Mouse (Mus musculus) brain, embryonic 18.5 days (tissue): ENCODE measurements around the gene Zbtb9.
"Not testable (repeated sequence)": the region's sequence is repeated elsewhere in the genome, so short reads cannot be mapped to it uniquely, and the experiment has no call there.

Source experiments
- DNase-seq: peaks from one replicate; pipeline ENCODE4 v3.0.0-alpha.2; 2012; ENCODE audit warnings: low read depth, low spot score

Gene Zbtb9

GRCm38 (mm10) chr17:26971247-26971905 lies 1.6 kb upstream of the Zbtb9 start:
- DNase-seq: no peak

DNA sequence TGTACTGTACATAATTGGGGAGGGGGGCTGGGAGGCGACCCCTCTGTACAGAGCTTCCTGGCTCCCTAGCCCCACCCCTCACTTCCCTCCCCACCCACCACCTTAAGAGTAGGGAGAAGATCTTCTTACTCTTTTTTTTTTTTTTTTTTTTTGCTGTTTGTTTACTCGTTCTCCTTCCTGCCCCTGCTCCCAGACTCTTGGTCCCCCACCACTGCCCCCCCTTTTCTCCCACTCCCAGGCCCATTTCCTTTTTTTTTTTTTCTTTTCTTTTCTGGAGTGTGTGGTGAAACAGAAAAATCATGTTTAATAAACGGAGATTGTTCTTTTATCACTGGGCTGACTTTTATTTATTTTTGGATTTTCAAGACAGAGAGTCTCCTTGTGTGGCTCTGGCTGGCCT lies 860 bp upstream of the Zbtb9 start:
- no peak for DNase-seq

GRCm38 (mm10) chr17:26974547-26974946 lies 1.6 kb downstream of the Zbtb9 start:
- DNase-seq: no peak

GRCm38 (mm10) chr17:26975415-26975814 lies 2.4 kb downstream of the Zbtb9 start:
- DNase-seq: no peak

GRCm38 (mm10) chr17:26977354-26977753 lies 4.4 kb downstream of the Zbtb9 start:
- not testable (repeated sequence) for DNase-seq

DNA sequence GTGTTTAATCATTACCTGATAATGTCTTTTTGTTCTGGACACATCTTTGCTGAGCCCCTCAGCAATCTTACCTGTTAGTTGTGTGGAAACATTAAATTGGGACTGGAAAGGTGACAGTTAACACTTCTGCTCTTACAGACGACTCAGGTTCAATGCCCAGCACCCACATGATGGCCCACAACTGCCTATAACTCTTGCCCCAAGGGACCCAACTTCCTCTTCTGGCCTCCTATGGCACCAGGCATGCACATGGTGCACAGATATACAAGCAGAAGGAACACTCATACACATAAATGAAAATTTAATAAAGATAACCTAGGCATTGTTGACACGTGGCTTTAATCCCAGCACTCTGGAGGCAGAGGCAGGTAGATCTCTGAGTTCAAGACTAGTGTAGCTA lies 6.5 kb downstream of the Zbtb9 start:
- DNase-seq: no peak

- no peak for DNase-seq
Measured at GRCm38 (mm10) chr17:26981050-26981449, 8.1 kb downstream of the Zbtb9 start.

DNA sequence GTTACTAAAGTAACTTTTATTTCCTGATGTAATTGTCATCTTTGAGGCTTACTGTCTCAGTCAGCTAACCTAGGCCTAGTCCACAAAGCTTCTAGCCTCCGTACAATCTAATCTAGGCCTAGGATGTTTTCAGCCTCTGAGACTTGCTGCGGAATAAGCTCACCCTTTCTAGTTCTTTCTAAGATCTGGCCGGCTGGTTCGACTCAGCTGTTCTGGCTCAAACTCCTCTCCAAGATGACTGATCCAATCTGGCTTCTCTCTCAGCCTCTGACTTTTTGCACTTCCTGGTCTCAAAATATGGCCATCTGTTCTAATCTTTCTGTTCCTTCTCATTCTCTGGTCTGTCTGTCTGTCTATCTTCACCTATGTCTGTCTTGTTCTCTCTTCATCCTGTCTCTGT lies 10.4 kb downstream of the Zbtb9 start:
- DNase-seq: no peak

DNA sequence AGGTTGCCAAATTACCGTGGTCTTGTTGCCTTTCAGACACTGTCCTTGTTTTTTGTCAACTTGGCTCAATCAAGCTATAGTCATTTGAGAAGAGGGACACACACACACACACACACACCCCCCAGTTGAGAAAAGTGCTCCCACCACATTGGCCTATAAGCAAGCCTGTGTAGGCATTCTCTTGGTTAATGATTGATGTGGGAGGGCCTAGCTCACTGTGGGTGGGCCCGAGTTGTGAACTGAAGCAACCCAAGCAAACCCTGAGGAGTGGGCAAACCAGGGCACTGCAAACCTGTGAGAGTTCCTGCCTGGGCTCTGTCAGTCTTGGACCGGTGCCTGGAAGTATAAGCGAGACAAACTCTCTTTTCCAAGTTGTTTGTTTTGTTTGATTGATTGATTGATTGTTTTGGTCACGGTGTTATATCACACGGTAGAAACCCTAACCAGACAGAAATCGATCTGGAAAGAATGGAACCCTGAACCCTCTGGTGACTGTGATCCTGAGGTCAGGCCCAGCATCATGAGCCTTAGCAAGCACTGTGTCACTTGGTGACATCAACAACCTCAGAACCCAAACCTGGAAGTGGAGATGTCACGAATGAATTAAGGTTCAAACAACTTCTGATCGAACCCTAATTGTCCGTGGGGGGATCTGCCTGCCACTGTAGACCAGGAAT lies 12.7 kb downstream of the Zbtb9 start:
- no peak for DNase-seq

GRCm38 (mm10) chr17:26990521-26990920 lies 17.6 kb downstream of the Zbtb9 start:
- no peak for DNase-seq

- DNase-seq: no peak
Measured at GRCm38 (mm10) chr17:26994410-26994809, 21.4 kb downstream of the Zbtb9 start.

- no peak for DNase-seq
Measured at GRCm38 (mm10) chr17:26995006-26995405, 22.0 kb downstream of the Zbtb9 start.

- DNase-seq: no peak
Measured at GRCm38 (mm10) chr17:26995562-26995961, 22.6 kb downstream of the Zbtb9 start.

- DNase-seq: no peak
Measured at GRCm38 (mm10) chr17:26997661-26998060, 24.7 kb downstream of the Zbtb9 start.

GRCm38 (mm10) chr17:26998283-26998682 lies 25.3 kb downstream of the Zbtb9 start:
- no peak for DNase-seq

- no peak for DNase-seq
Measured at GRCm38 (mm10) chr17:26999996-27000395, 27.0 kb downstream of the Zbtb9 start.

DNA sequence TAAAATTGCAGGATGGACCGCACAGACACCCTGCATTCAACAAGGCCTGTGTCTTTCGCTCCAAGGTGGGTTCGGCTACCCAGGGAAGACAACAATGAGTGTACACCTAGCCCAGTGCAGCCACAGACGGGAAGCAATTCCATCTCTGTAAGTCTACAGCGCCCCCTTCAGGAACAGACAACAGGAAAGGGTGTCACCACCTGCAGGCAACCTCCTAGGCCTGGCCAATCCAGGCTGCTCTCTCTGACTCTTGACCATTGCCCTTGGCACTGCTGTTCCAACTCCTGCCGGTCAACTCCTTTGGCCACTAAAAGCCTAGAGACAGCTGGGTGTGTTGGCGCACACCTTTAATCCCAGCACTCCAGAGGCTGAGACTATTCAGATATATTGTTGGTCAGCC lies 28.2 kb downstream of the Zbtb9 start:
- no peak for DNase-seq

DNA sequence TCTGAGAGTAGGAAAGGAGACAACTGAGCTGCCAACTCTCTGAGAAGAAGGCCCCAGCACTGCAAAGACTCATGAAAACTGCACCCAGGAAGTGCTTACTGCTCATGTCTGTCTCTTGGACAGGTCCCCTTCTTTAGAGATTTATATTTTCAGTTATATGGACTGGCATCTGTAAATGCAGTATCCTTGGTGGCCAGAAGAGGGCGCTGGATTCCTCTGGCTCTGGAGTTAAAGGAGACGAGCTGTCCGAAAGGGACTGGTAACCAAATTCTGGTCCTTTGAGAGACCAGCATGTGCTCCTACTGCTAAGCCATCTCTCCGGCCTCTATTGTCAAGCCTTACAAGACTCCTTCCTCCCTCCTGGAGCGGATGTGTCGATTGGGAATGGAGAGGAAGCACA lies 28.9 kb downstream of the Zbtb9 start:
- DNase-seq: no peak

GRCm38 (mm10) chr17:27004431-27004830 lies 31.5 kb downstream of the Zbtb9 start:
- DNase-seq: no peak

GRCm38 (mm10) chr17:27004903-27005485 lies 32.0 kb downstream of the Zbtb9 start:
- no peak for DNase-seq

DNA sequence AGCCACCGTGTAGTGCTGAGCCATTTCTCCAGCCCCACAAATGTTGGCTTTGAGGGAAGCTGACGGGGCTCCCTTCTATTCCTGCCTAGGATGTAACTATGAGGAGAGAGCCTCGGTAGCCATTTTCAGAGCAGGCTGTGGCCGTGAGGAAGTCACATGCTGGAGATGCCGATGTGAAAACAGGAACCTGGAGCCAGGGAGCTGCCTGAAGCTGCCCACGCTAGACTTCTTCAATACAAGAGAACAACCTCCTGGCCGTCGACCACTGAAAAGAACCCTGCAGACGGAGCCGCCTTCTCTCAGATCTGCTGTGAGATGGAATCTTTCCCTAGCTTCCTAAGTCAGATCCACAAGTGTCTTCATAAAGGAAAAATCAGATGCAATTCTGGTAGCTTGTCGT lies 32.7 kb downstream of the Zbtb9 start:
- no peak for DNase-seq

GRCm38 (mm10) chr17:27008277-27008676 lies 35.3 kb downstream of the Zbtb9 start:
- no peak for DNase-seq

GRCm38 (mm10) chr17:27011167-27011566 lies 38.2 kb downstream of the Zbtb9 start:
- DNase-seq: no peak
